8 mouse cellular contexts compared by ENCODE assay signal in genomic region chr17:32809544-32810374, GRCm38 (mm10). TPM values are rescaled to one million over a fixed set of nuclear protein-coding genes. Genes with fewer than 3 reads are reported as not detected.
DNase-seq lines count a peak whose midpoint lies in the region; ATAC-seq and TF ChIP-seq lines count a peak whose summit lies in the region.

Gene Zfp811 (minus strand): TSS chr17:32809931.

- peak; percentile 76 for ATAC-seq in lung, postnatal 0 days
- peak; percentile 79 for ATAC-seq in stomach, embryonic 15.5 days (ENCODE audit: insufficient read depth, low FRiP score, low read depth)

- DNase-seq in lung, postnatal 0 days (ENCODE audit: low spot score), result peak; percentile 37
- no peak for DNase-seq in lung, adult 18-20 months
- DNase-seq in gastrocnemius, postnatal 25 days, result peak; percentile 21
- peak; percentile 42 to 59 for DNase-seq in layer of hippocampus, adult 8-10 months (ENCODE audit: low spot score in 2 of 2)
- DNase-seq in lung, postnatal 4 days, result peak; percentile 24 to 31
- DNase-seq in spleen, postnatal 14 days (ENCODE audit: low spot score in 2 of 2), result no peak

- H3K9ac ChIP-seq in lung, postnatal 0 days (replicated peaks; ENCODE audit: low read depth), result no peak within 1 kb of the TSS
- H3K9ac ChIP-seq in stomach, embryonic 15.5 days, result 0 out of 2 replicates have a peak within 1 kb of the TSS, but pooled peaks have one; percentile 10

- no peak within 1 kb of the TSS for H3K27ac ChIP-seq in lung, postnatal 0 days (ENCODE audit: low read length)
- H3K27ac ChIP-seq in cortical plate, adult 2 months (ENCODE audit: insufficient read depth, low read length), result no peak within 1 kb of the TSS
- peak within 1 kb of the TSS; percentile 45; the same call in 1 of the 2 replicates for H3K27ac ChIP-seq in stomach, embryonic 15.5 days

- no peaks in the 10 kb centered on the region for H3K4me1 ChIP-seq in lung, postnatal 0 days (ENCODE audit: insufficient read depth, low read depth, low read length)
- peaks cover 1% of the 10 kb centered on the region; the same call in 1 of the 2 replicates for H3K4me1 ChIP-seq in cortical plate, adult 2 months (ENCODE audit: control insufficient read depth, insufficient read depth, low read length)
- no peaks in the 10 kb centered on the region for H3K4me1 ChIP-seq in stomach, embryonic 15.5 days

- no peak for TF ChIP-seq EP300 in lung, postnatal 0 days (IDR thresholded peaks at IDR 0.05)

- no peaks in the 10 kb centered on the region for H3K27me3 ChIP-seq in lung, postnatal 0 days (replicated peaks; ENCODE audit: insufficient read depth, low read length)
- no peaks in the 10 kb centered on the region for H3K27me3 ChIP-seq in stomach, embryonic 15.5 days (replicated peaks)

- peak within 1 kb of the TSS; percentile 55 for H3K4me2 ChIP-seq in lung, postnatal 0 days (replicated peaks; ENCODE audit: low read depth, low read length)
- H3K4me2 ChIP-seq in stomach, embryonic 15.5 days, result peak within 1 kb of the TSS; percentile 57

- WGBS in lung, postnatal 0 days, result 2% methylated on average over 17 of the region's 17 CpGs
- under 1% methylated on average over 17 of the region's 17 CpGs for WGBS in stomach, embryonic 15.5 days

- no peak; the same call in 1 of the 2 replicates for TF ChIP-seq POLR2A in cortical plate, adult 2 months (IDR thresholded peaks at IDR 0.05; ENCODE audit: extremely low read depth, insufficient read depth, low read length)

- no peaks in the 10 kb centered on the region for H3K9me3 ChIP-seq in lung, postnatal 0 days (ENCODE audit: low read length)
- H3K9me3 ChIP-seq in stomach, embryonic 15.5 days, result no peaks in the 10 kb centered on the region

- peak within 1 kb of the TSS; percentile 28; the same call in 1 of the 2 replicates for H3K4me3 ChIP-seq in lung, postnatal 0 days (ENCODE audit: low read depth, low read length)
- H3K4me3 ChIP-seq in cortical plate, adult 2 months (ENCODE audit: insufficient read depth, low read length), result peak within 1 kb of the TSS; percentile 52
- H3K4me3 ChIP-seq in stomach, embryonic 15.5 days (replicated peaks), result peak within 1 kb of the TSS; percentile 49

- no peaks in the 10 kb centered on the region for H3K36me3 ChIP-seq in lung, postnatal 0 days (ENCODE audit: insufficient read depth, low read length)
- no peaks in the 10 kb centered on the region for H3K36me3 ChIP-seq in stomach, embryonic 15.5 days

- no peak for TF ChIP-seq CTCF in lung, postnatal 0 days (IDR thresholded peaks at IDR 0.05)
- TF ChIP-seq CTCF in cortical plate, adult 2 months (IDR thresholded peaks at IDR 0.05; ENCODE audit: extremely low read depth, insufficient read depth, low read length), result no peak

RNA-seq across cellular contexts. Expression of gene Zfp811, which starts in this region (rescaled TPM):
- 0.29 and 0.45 TPM in 2 replicates for polyA plus RNA-seq in lung, postnatal 0 days (2015; fragmentation: Nextera tagmentation; extraction: Ambion mirVana)
- 6.4 and 7.9 TPM in 2 replicates for polyA plus RNA-seq in cortical plate, adult 2 months (2012; rRNA removed)
- total RNA-seq in gastrocnemius, postnatal 25 days (2021), result under 1 TPM; 0.23 to 0.32 TPM
- 1 to 10 TPM; 3.7 to 7.8 (median 6.8) TPM for total RNA-seq in layer of hippocampus, adult 8-10 months (2022)
- 3.6 and 4.0 TPM in 2 replicates for polyA plus RNA-seq in stomach, embryonic 15.5 days (2015; fragmentation: Nextera tagmentation; extraction: Ambion mirVana)

Comparison
In these comparisons a context has a peak if more than half of its experiments do, and no peak if none do; other contexts are left out.
1. DNase-seq: peak in layer of hippocampus, adult 8-10 months (2 of 2) and lung, postnatal 4 days (2 of 2); none in lung, adult 18-20 months (0 of 2) and spleen, postnatal 14 days (0 of 2).
2. Peak in DNase-seq, ATAC-seq, H3K4me3 ChIP-seq and H3K4me2 ChIP-seq in lung, postnatal 0 days; RNA of the gene not detected or under 1 TPM.
3. Peak in DNase-seq in gastrocnemius, postnatal 25 days; RNA of the gene not detected or under 1 TPM.
4. Peak in every context shown above with its lines, with median percentiles within 50 percentile points of each other: H3K4me3 ChIP-seq.